Mouse (Mus musculus): ENCODE results near the gene Dusp10.

The Dusp10 gene

GRCm38 (mm10) chr1:184013106-184013505, at the start of gene Dusp10:
TSS of gene Dusp10 (plus strand) at chr1:184013302.
- in situ Hi-C loops (cut with MboI; ENCODE audit: unreplicated experiment in 2 of 2): no loop called here

DNA sequence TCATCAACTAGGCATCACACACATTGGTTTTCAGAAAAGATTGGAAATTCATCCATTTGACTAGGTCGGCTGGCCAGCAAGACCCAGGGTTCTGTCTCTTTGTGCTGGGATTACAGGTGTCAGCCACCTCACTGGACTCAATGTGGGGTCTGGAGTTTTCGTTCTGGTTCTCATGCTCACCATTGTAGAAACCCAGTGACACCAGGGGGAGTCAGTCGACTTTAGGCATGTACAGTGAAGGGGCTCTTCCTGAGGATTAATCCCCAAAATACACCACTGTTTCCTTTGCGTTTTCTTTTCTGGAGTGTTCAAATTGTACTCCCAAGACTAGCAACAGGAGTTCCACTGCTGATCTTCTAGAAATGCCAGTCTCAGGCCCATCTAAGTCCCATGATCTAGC, 47.8 kb upstream of the Dusp10 start:
- in situ Hi-C loops (cut with MboI; ENCODE audit: unreplicated experiment in 2 of 2): no loop called here

DNA sequence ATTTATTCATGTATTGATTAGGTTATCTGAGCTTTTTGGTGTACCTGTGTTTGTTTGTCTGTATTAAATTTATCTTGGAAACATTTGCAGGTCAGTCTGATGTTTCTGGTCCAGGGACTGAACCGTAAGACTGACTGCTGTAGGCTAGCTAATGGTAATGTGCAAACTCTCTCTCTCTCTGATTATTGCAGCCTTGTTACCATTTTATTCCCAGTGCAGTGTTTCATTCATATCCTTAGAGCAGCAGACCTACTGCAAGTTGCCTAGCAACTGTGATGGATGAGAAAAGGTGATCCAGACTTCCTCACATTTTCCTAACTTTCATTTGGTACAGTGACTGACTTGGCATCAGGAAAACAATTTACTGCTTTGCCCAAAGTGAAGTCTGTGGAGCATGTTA, 43.8 kb upstream of the Dusp10 start:
- in situ Hi-C loops (cut with MboI; ENCODE audit: unreplicated experiment in 2 of 2): no loop called here

- in situ Hi-C loops (cut with MboI; ENCODE audit: unreplicated experiment in 2 of 2): loop anchor here in 1 of 2 experiments (5.0 kb wide), 1 partner anchor 52 kb away; the partner anchor contains the start of gene 1700056E22Rik
Measured at GRCm38 (mm10) chr1:183979814-183980243, 33.3 kb upstream of the Dusp10 start.

DNA sequence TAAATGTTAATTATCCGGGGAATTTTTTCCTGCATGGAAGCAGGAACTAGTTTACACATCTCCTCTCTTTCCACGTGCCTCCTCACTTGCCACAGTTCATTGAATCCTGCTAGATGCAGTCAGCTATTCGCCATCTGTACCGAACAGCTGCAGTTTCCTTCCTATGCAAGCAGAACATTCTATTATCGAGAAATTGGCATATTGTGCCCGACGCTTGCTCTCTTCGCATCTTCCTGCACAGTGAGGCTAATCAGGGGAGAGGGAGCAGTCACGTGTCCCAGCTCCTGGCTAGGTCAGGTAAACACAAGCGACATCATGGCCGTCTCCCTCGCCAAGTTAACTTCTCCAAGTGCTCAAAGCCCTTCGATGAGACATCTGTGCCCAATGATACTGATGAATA, 31.0 kb upstream of the Dusp10 start:
- in situ Hi-C loops (cut with MboI; ENCODE audit: unreplicated experiment in 2 of 2): loop anchor here in 1 of 2 experiments (5.0 kb wide), 1 partner anchor 50 kb away; the partner anchor contains the start of gene 1700056E22Rik

- in situ Hi-C loops (cut with MboI; ENCODE audit: unreplicated experiment in 2 of 2): no loop called here
Measured at GRCm38 (mm10) chr1:183987711-183988245, 25.3 kb upstream of the Dusp10 start.

DNA sequence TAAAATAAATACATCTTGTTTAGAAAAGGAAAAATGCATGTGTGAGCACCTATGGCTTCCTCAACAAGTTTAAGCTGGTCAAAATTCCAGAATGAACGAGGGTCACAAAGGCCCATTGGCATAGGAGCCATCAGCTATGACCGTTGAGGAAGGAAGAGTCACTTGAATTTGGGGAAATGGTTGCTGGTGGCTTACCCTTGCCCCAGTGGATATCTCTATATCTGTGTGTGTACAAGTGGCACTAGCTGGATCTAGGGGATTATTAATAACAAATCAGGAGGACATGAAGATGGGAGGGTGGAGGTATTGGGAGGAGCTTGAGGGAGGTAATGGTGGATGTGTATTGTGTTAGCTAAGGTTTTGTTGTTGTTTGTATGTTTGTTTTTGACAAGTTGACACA, 21.2 kb upstream of the Dusp10 start:
- in situ Hi-C loops (cut with MboI; ENCODE audit: unreplicated experiment in 2 of 2): no loop called here

DNA sequence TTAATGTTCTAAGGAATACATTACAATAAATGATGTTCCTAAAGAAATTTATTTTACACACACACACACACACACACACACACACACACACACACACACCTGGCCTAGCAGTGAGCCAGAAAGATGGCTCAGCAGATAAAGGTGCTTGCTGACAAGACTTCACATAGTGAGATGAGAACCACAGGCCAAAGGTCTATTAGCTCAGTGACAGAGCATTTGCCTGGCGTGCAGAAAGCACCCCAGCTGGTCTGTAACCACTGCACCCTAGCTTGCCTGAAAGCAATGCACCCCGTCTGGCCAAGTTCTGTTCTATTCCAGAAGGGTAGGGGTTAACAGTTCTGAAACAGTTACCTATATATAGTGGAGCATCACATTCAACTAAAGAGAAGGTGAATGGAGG, 15.9 kb upstream of the Dusp10 start:
- in situ Hi-C loops (cut with MboI; ENCODE audit: unreplicated experiment in 2 of 2): no loop called here

- in situ Hi-C loops (cut with MboI; ENCODE audit: unreplicated experiment in 2 of 2): no loop called here
Measured at GRCm38 (mm10) chr1:184002470-184002869, 10.6 kb upstream of the Dusp10 start.

DNA sequence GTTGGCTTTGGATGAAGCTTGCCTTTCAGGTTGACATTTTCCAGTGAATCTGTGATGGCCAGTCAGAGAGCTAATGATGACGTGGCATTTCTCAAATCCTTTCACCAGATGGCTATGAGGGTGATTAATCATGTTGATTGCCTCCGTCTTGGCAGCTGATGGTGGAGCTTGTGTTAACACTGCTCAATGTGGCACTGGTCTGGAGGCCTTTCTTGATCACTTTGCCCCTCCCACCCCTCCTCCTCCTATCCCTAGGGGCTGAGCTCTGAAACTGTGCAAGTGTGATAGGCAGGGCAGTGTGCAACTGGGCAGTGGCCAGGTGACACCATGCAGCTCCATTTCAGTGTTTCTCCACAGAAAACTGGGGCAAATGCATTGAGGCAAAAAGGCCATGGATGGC, 8.8 kb upstream of the Dusp10 start:
- in situ Hi-C loops (cut with MboI; ENCODE audit: unreplicated experiment in 2 of 2): no loop called here

DNA sequence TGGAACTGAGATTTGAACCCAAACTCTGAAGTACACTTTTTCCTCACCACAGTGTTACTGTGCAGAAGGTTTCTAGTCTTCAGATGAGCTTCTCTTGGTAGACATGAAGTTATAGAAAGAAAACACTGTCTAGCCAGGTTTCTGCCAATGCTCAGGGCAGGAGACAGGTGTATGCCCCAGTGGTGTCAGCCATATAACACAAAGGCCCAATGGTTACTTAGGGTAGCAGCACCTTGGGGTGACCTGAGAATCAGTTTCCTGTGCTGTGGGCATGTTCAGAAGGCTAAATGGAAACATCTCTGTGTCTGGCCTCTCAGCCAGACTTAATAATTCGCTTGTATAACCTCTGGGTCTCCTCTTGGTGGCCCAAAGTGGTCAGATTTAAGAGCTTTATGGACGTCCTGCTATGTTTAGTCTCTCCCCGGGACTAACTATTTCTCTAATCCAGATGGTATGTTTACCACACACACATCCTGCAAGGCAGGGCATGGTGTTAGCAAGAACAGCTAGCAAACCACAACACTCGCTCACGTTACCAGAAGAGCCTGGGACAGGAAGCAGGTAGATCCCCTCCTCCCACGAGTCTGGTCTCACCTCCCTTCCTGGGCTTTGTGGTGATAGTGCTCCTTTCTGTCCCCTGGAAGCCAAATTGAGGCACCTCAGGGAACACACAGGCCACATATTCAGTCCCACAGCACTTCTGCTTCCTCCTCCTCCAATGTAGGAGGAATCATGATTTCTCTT, 7.6 kb upstream of the Dusp10 start:
- in situ Hi-C loops (cut with MboI; ENCODE audit: unreplicated experiment in 2 of 2): no loop called here

- in situ Hi-C loops (cut with MboI; ENCODE audit: unreplicated experiment in 2 of 2): no loop called here
Measured at GRCm38 (mm10) chr1:184006086-184006485, 7.0 kb upstream of the Dusp10 start.

GRCm38 (mm10) chr1:184011311-184011710, 1.8 kb upstream of the Dusp10 start:
- in situ Hi-C loops (cut with MboI; ENCODE audit: unreplicated experiment in 2 of 2): no loop called here

GRCm38 (mm10) chr1:184014091-184014490, 989 bp downstream of the Dusp10 start:
- in situ Hi-C loops (cut with MboI; ENCODE audit: unreplicated experiment in 2 of 2): no loop called here

DNA sequence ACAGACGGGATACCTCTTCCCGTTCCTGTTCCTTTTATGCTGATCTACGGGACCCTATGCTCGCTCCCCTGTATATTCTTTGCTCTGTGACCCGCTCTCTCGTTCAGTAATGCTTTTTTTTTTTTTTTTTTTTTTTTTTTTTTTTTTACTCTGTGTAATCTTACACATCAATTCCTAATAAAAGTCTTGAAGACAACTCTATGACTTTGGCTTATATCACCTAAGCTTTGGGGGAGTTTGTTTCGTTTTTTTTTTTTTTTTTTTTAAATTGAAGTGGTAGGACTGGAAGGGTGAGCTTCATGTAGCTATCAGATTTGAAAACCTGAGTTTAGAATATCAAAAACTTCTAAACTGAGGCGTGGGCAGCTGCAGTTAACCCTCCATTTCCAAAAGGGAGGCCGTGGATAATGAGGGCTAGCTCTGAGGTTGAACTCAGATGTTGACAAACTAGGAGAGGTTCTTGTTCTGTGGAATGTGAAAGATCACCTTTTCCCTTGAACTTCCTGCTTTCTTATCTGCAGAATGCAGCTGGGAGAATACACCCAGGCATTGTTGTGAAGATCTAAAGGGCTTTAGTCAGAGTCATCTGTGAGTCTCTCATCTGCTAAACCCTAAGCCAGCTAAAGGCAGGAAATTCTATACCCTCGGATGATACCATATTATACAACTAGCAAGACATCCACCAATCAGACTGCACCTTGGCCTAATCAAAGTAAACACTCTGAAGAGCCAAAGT, 3.1 kb downstream of the Dusp10 start:
- in situ Hi-C loops (cut with MboI; ENCODE audit: unreplicated experiment in 2 of 2): no loop called here

- in situ Hi-C loops (cut with MboI; ENCODE audit: unreplicated experiment in 2 of 2): no loop called here
Measured at GRCm38 (mm10) chr1:184017606-184018005, 4.5 kb downstream of the Dusp10 start.

DNA sequence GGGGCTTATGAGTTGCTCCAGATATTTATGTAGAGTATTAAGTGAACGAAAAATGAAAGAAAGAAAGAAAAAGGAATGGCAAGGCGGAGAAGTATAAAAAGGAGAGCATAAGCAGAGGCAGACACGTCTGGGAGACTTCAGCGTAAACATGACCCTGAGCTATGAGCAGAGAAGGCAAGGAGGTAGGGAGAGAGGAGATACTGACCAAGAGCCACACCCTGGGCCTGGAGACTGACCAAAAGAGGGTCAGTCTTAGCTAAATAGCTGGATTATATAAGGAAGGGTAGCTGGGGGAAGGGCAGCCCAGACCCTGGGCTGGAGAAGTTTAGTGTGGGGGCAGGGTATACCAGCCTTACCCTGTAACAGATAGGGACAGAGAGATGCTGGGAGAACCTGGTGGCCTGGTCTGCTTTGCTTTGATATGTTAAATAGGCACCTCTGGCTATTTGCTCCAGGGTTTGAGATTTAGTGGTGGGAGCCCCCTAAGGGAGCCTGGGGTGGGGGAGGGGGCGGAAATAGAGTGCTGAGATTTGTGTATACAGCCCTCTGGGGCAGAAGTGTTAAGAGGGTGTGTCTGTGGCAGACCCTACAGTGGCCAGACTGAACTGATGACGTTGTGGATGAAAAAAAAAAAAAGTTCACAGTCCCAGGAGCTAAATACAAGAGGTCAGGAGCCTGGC, 6.1 kb downstream of the Dusp10 start:
- in situ Hi-C loops (cut with MboI; ENCODE audit: unreplicated experiment in 2 of 2): no loop called here

DNA sequence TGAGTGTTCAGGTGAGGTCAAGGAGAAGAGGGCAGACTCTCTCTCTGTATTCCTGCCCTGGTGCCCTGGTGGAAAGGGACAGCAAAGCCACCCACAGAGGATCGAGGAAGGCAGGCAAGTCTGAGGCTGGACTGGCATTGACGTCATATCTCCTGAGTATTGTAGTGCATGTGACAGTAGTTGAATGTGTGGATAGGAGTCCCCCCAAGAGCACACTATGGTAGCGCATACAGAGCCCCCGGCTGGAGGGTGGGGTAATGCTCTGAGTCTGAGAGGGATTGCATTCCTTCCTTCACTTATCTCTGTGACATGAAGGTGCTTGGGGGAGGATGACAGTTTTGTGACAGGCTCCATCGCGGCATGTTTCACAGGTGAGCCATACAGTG, 6.6 kb downstream of the Dusp10 start:
- in situ Hi-C loops (cut with MboI; ENCODE audit: unreplicated experiment in 2 of 2): no loop called here

- in situ Hi-C loops (cut with MboI; ENCODE audit: unreplicated experiment in 2 of 2): no loop called here
Measured at GRCm38 (mm10) chr1:184023971-184024370, 10.9 kb downstream of the Dusp10 start.

DNA sequence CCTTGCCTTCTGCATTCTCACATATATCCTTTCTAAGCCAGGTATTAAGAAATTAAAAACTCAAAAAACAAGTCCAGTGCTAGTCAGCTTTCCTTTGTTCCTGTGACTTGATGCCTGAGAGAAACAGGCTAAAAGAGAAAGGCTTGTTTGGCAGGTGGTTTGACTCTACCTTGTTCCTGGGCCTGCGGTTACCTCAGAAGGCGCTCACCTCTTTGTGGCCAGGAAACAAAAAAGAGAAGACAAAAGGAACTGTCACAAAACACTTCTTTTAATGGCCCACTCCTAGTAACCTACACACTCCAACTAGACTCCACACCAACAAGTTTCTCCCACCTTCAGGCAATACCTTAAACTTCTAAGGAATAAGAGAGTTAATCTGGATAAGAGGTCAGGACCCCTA, 11.5 kb downstream of the Dusp10 start:
- in situ Hi-C loops (cut with MboI; ENCODE audit: unreplicated experiment in 2 of 2): loop anchor here in 1 of 2 experiments (25.0 kb wide), 1 partner anchor 1188 kb away; the partner anchor contains the start of gene Rab3gap2

DNA sequence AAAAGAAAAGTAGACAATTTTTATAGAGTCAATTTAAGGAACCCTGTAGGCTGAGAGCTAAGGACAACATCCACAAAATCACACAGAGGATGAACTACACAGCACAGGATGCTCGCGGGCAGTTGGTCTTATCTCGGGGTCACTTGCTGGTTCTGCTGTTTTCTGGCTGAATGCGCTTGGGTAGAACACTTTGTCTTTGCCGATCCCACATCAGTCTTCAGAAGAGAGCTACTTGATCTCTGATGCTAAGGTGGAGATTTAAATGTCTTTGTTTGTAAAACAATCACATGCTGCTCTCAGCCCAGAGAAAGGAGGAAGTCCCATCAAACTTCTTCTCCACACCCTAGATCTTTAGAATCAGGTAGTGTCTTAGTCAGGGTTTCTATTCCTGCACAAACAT, 12.0 kb downstream of the Dusp10 start:
- in situ Hi-C loops (cut with MboI; ENCODE audit: unreplicated experiment in 2 of 2): loop anchor here in 1 of 2 experiments (25.0 kb wide), 1 partner anchor 1187 kb away; the partner anchor contains the start of gene Rab3gap2
